Comparison of ENCODE assay signal across 13 mouse cellular contexts in genomic region chr10:25499323-25500071, GRCm38 (mm10). TPM values are rescaled to one million over a fixed set of nuclear protein-coding genes. Genes with fewer than 3 reads are reported as not detected.
A peak's percentile ranks its signal among the peaks of the same experiment; 100 is the strongest.
DNase-seq lines count a peak whose midpoint lies in the region; ATAC-seq and TF ChIP-seq lines count a peak whose summit lies in the region.
"Had no signal": no experiment of that assay in that cellular context is flagged by ENCODE, and none has a peak within 500 bp of the region (broad histone marks: within the 10 kb centered on the region; RNA-seq: fewer than 3 reads in every experiment).

No protein-coding gene starts in this region.

- no peak for DNase-seq in heart, postnatal 0 days (ENCODE audit: low spot score)
- DNase-seq in heart, postnatal 36 days: no peak
- no peak for DNase-seq in lung, postnatal 0 days (ENCODE audit: low spot score)
- no peak for DNase-seq in lung, postnatal 14 days
- peak; percentile 45 for DNase-seq in R1 (ENCODE audit: low read depth, low spot score)
- no peak for DNase-seq in left cerebral cortex, adult 11 months (ENCODE audit: low spot score)
- DNase-seq: cerebellum, adult 9-11 months had no signal

- no peak for TF ChIP-seq EP300 in heart, postnatal 0 days (IDR thresholded peaks at IDR 0.05; ENCODE audit: low read depth)
- no peak for TF ChIP-seq EP300 in lung, postnatal 0 days (IDR thresholded peaks at IDR 0.05)

- H3K4me2 ChIP-seq in heart, postnatal 0 days (ENCODE audit: low read depth, low read length): no peak overlapping the region
- H3K4me2 ChIP-seq in lung, postnatal 0 days (replicated peaks; ENCODE audit: low read depth, low read length): no peak overlapping the region
- H3K4me2 ChIP-seq in hindbrain, embryonic 15.5 days: no peak overlapping the region
- H3K4me2 ChIP-seq: lung, embryonic 15.5 days; midbrain, embryonic 12.5 days; neural tube, embryonic 15.5 days had no signal

- H3K27ac ChIP-seq in heart, postnatal 0 days (ENCODE audit: low read depth): no peak overlapping the region
- H3K27ac ChIP-seq in lung, postnatal 0 days (ENCODE audit: low read length): no peak overlapping the region
- H3K27ac ChIP-seq in hindbrain, embryonic 15.5 days (replicated peaks): no peak overlapping the region
- H3K27ac ChIP-seq: lung, embryonic 15.5 days; midbrain, embryonic 12.5 days; neural tube, embryonic 15.5 days had no signal

- WGBS in heart, postnatal 0 days: 61% methylated on average over 10 of the region's 10 CpGs
- 69% methylated on average over 10 of the region's 10 CpGs for WGBS in lung, postnatal 0 days
- WGBS in hindbrain, embryonic 15.5 days: 43% methylated on average over 10 of the region's 10 CpGs

- no peak overlapping the region for H3K9ac ChIP-seq in heart, postnatal 0 days (replicated peaks; ENCODE audit: low read depth, low read length)
- H3K9ac ChIP-seq in lung, postnatal 0 days (replicated peaks; ENCODE audit: low read depth): no peak overlapping the region
- no peak overlapping the region for H3K9ac ChIP-seq in hindbrain, embryonic 15.5 days
- H3K9ac ChIP-seq: lung, embryonic 15.5 days; midbrain, embryonic 12.5 days; neural tube, embryonic 15.5 days had no signal

- H3K9me3 ChIP-seq in heart, postnatal 0 days (replicated peaks; ENCODE audit: control insufficient read depth, low read length): no peaks in the 10 kb centered on the region
- H3K9me3 ChIP-seq in lung, postnatal 0 days (ENCODE audit: low read length): no peaks in the 10 kb centered on the region
- H3K9me3 ChIP-seq in hindbrain, embryonic 15.5 days: no peaks in the 10 kb centered on the region
- H3K9me3 ChIP-seq: lung, embryonic 15.5 days; midbrain, embryonic 12.5 days; neural tube, embryonic 15.5 days had no signal

- TF ChIP-seq CTCF in heart, postnatal 0 days (IDR thresholded peaks at IDR 0.05; ENCODE audit: low read depth): peak; percentile 38
- peak; percentile 44 for TF ChIP-seq CTCF in lung, postnatal 0 days (IDR thresholded peaks at IDR 0.05)

- H3K36me3 ChIP-seq in heart, postnatal 0 days (replicated peaks; ENCODE audit: control insufficient read depth, insufficient read depth, low read length): peaks cover 36% of the 10 kb centered on the region
- peaks cover 7% of the 10 kb centered on the region; the same call in 1 of the 2 replicates for H3K36me3 ChIP-seq in lung, postnatal 0 days (ENCODE audit: insufficient read depth, low read length)
- H3K36me3 ChIP-seq in hindbrain, embryonic 15.5 days: no peaks in the 10 kb centered on the region
- H3K36me3 ChIP-seq: midbrain, embryonic 12.5 days; neural tube, embryonic 15.5 days had no signal

- no peak for ATAC-seq in heart, postnatal 0 days (ENCODE audit: insufficient read depth, low read depth)
- no peak for ATAC-seq in lung, postnatal 0 days
- ATAC-seq in hindbrain, embryonic 15.5 days (ENCODE audit: low FRiP score, low read depth): peak; percentile 65

- no peaks in the 10 kb centered on the region for H3K4me1 ChIP-seq in heart, postnatal 0 days (ENCODE audit: control insufficient read depth, insufficient read depth)
- H3K4me1 ChIP-seq in lung, postnatal 0 days (ENCODE audit: insufficient read depth, low read depth, low read length): no peaks in the 10 kb centered on the region
- H3K4me1 ChIP-seq in hindbrain, embryonic 15.5 days (replicated peaks): no peaks in the 10 kb centered on the region
- H3K4me1 ChIP-seq: lung, embryonic 15.5 days; midbrain, embryonic 12.5 days; neural tube, embryonic 15.5 days had no signal

- no peak overlapping the region for H3K4me3 ChIP-seq in heart, postnatal 0 days (ENCODE audit: low read depth, low read length)
- H3K4me3 ChIP-seq in lung, postnatal 0 days (ENCODE audit: low read depth, low read length): no peak overlapping the region
- H3K4me3 ChIP-seq in hindbrain, embryonic 15.5 days: no peak overlapping the region
- H3K4me3 ChIP-seq: lung, embryonic 15.5 days; midbrain, embryonic 12.5 days; neural tube, embryonic 15.5 days had no signal

- intact Hi-C loops in heart, postnatal 36 days (cut with DNase I): no loop called here

- H3K27me3 ChIP-seq in heart, postnatal 0 days (ENCODE audit: control insufficient read depth, insufficient read depth, low read length): no peaks in the 10 kb centered on the region
- no peaks in the 10 kb centered on the region for H3K27me3 ChIP-seq in lung, postnatal 0 days (replicated peaks; ENCODE audit: insufficient read depth, low read length)
- H3K27me3 ChIP-seq in hindbrain, embryonic 15.5 days: no peaks in the 10 kb centered on the region
- H3K27me3 ChIP-seq: lung, embryonic 15.5 days; midbrain, embryonic 12.5 days; neural tube, embryonic 15.5 days had no signal

RNA-seq across cellular contexts. Expression of gene Smlr1, which starts 36.6 kb away (rescaled TPM):
- not detected in 2 replicates for total RNA-seq in heart, postnatal 0 days (2014; rRNA removed; ENCODE audit: low replicate concordance)
- not detected in 2 replicates for polyA plus RNA-seq in heart, postnatal 0 days (2015; fragmentation: Nextera tagmentation; extraction: Ambion mirVana)
- total RNA-seq in heart, postnatal 36 days (2021): not detected
- not detected in 2 replicates for polyA plus RNA-seq in lung, postnatal 0 days (2015; fragmentation: Nextera tagmentation; extraction: Ambion mirVana)
- not detected in 2 replicates for polyA plus RNA-seq in hindbrain, embryonic 15.5 days (2015; fragmentation: Nextera tagmentation; extraction: Ambion mirVana)
- total RNA-seq: left cerebral cortex, postnatal 25 days had no signal
- polyA plus RNA-seq: lung, embryonic 15.5 days; midbrain, embryonic 12.5 days; neural tube, embryonic 15.5 days; stomach, embryonic 14.5 days had no signal
